8 mouse cellular contexts compared by ENCODE assay signal in genomic region chrX:20688615-20689014, GRCm38 (mm10). TPM values are rescaled to one million over a fixed set of nuclear protein-coding genes. Genes with fewer than 3 reads are reported as not detected.
A peak's percentile ranks its signal among the peaks of the same experiment; 100 is the strongest.
DNase-seq lines count a peak whose midpoint lies in the region; ATAC-seq and TF ChIP-seq lines count a peak whose summit lies in the region.

No protein-coding gene starts in this region.

- TF ChIP-seq CTCF in intestine, postnatal 0 days (IDR thresholded peaks at IDR 0.05; ENCODE audit: low read depth), result peak; percentile 48

- no peak for ATAC-seq in CD4-positive, CD25-positive, alpha-beta regulatory T cell, adult 4 months
- peak; percentile 42 for ATAC-seq in intestine, postnatal 0 days
- peak; percentile 80 for ATAC-seq in midbrain, embryonic 11.5 days (ENCODE audit: low FRiP score)

- no peaks in the 10 kb centered on the region for H3K36me3 ChIP-seq in intestine, postnatal 0 days (ENCODE audit: control insufficient read depth, insufficient read depth)
- H3K36me3 ChIP-seq in midbrain, embryonic 11.5 days (ENCODE audit: control insufficient read depth, insufficient read depth, low read length), result no peaks in the 10 kb centered on the region

- intact Hi-C loops in left cerebral cortex, postnatal 4 days (cut with DNase I), result no loop called here

- peak; percentile 73 for DNase-seq in CD4-positive, CD25-positive, alpha-beta regulatory T cell, adult 2 months (ENCODE audit: low read depth, low spot score)
- DNase-seq in embryo, embryonic 9.5 days (ENCODE audit: extremely low spot score), result peak; percentile 69
- DNase-seq in gastrocnemius, postnatal 4 days (ENCODE audit: low spot score in 2 of 2), result peak; percentile 21 to 66
- peak; percentile 77 for DNase-seq in left cerebral cortex, postnatal 4 days
- peak; percentile 93 for DNase-seq in midbrain, embryonic 11.5 days (ENCODE audit: low spot score, missing footprints)
- peak; percentile 25 for DNase-seq in spleen, adult 12 weeks (ENCODE audit: low spot score)

- WGBS in intestine, postnatal 0 days, result 16% methylated on average over 30 of the region's 35 CpGs
- 24% methylated on average over 21 of the region's 35 CpGs for WGBS in midbrain, embryonic 11.5 days

- H3K9ac ChIP-seq in intestine, postnatal 0 days (ENCODE audit: low read depth, low read length), result peak overlapping the region; percentile 86
- peak overlapping the region; percentile 81 for H3K9ac ChIP-seq in midbrain, embryonic 11.5 days (ENCODE audit: low read length)

- no peaks in the 10 kb centered on the region for H3K4me1 ChIP-seq in intestine, postnatal 0 days (replicated peaks; ENCODE audit: control insufficient read depth, insufficient read depth, low read length)
- peaks cover 6% of the 10 kb centered on the region for H3K4me1 ChIP-seq in midbrain, embryonic 11.5 days (ENCODE audit: control insufficient read depth, insufficient read depth, low read length)

- no peaks in the 10 kb centered on the region for H3K27me3 ChIP-seq in intestine, postnatal 0 days (replicated peaks; ENCODE audit: control insufficient read depth, insufficient read depth, low read length)
- no peaks in the 10 kb centered on the region for H3K27me3 ChIP-seq in midbrain, embryonic 11.5 days (ENCODE audit: control insufficient read depth, insufficient read depth, low read length)

- peak overlapping the region; percentile 68 for H3K4me3 ChIP-seq in intestine, postnatal 0 days (ENCODE audit: low read depth, low read length)
- H3K4me3 ChIP-seq in midbrain, embryonic 11.5 days (ENCODE audit: low read depth, low read length), result peak overlapping the region; percentile 58

- H3K4me2 ChIP-seq in intestine, postnatal 0 days (replicated peaks; ENCODE audit: low read depth), result peak overlapping the region; percentile 69
- H3K4me2 ChIP-seq in midbrain, embryonic 11.5 days, result peak overlapping the region; percentile 58

- H3K27ac ChIP-seq in intestine, postnatal 0 days (ENCODE audit: low read depth, low read length), result peak overlapping the region; percentile 91
- peak overlapping the region; percentile 90 for H3K27ac ChIP-seq in midbrain, embryonic 11.5 days (ENCODE audit: low read depth, low read length)

- H3K9me3 ChIP-seq in intestine, postnatal 0 days (ENCODE audit: control insufficient read depth), result no peaks in the 10 kb centered on the region
- no peaks in the 10 kb centered on the region for H3K9me3 ChIP-seq in midbrain, embryonic 11.5 days (ENCODE audit: control insufficient read depth, low read length)

RNA-seq across cellular contexts. Expression of gene Cdk16, which starts 0.9 kb away (rescaled TPM):
- polyA plus RNA-seq in CD4-positive, CD25-positive, alpha-beta regulatory T cell, adult 4 months (2017; shearing (Covaris generic)), result 10 to 100 TPM; 10.3 to 11.1 TPM
- 100 to 1,000 TPM; 144 to 145 TPM for total RNA-seq in gastrocnemius, postnatal 4 days (2021)
- 50.0 and 51.6 TPM in 2 replicates for polyA plus RNA-seq in intestine, postnatal 0 days (2015; fragmentation: Nextera tagmentation; extraction: Ambion mirVana)
- 100 to 1,000 TPM; 214 to 232 TPM for total RNA-seq in left cerebral cortex, postnatal 4 days (2021)
- polyA plus RNA-seq in midbrain, embryonic 11.5 days (2014; fragmentation: Nextera tagmentation; extraction: Ambion mirVana), result 86.5 and 98.7 TPM in 2 replicates

RNA-seq across cellular contexts. Expression of gene Usp11, which starts 15.1 kb away (rescaled TPM):
- 10 to 100 TPM; 17.7 to 21.0 TPM for polyA plus RNA-seq in CD4-positive, CD25-positive, alpha-beta regulatory T cell, adult 4 months (2017; shearing (Covaris generic))
- 10 to 100 TPM; 19.6 to 23.3 TPM for total RNA-seq in gastrocnemius, postnatal 4 days (2021)
- 3.8 and 4.1 TPM in 2 replicates for polyA plus RNA-seq in intestine, postnatal 0 days (2015; fragmentation: Nextera tagmentation; extraction: Ambion mirVana)
- total RNA-seq in left cerebral cortex, postnatal 4 days (2021), result 10 to 100 TPM; 68.3 to 68.8 TPM
- 78.4 and 80.5 TPM in 2 replicates for polyA plus RNA-seq in midbrain, embryonic 11.5 days (2014; fragmentation: Nextera tagmentation; extraction: Ambion mirVana)

RNA-seq across cellular contexts. Expression of gene Uba1, which starts 30.5 kb away (rescaled TPM):
- 100 to 1,000 TPM; 112 to 149 TPM for polyA plus RNA-seq in CD4-positive, CD25-positive, alpha-beta regulatory T cell, adult 4 months (2017; shearing (Covaris generic))
- total RNA-seq in gastrocnemius, postnatal 4 days (2021), result 100 to 1,000 TPM; 200 to 208 TPM
- 77.1 and 79.7 TPM in 2 replicates for polyA plus RNA-seq in intestine, postnatal 0 days (2015; fragmentation: Nextera tagmentation; extraction: Ambion mirVana)
- 100 to 1,000 TPM; 593 to 599 TPM for total RNA-seq in left cerebral cortex, postnatal 4 days (2021)
- polyA plus RNA-seq in midbrain, embryonic 11.5 days (2014; fragmentation: Nextera tagmentation; extraction: Ambion mirVana), result 278 and 279 TPM in 2 replicates

Comparison
In these comparisons a context has a peak if more than half of its experiments do, and no peak if none do; other contexts are left out.
1. DNase-seq: peak in every context shown above with its lines; median percentile 93 in midbrain, embryonic 11.5 days; 77 in left cerebral cortex, postnatal 4 days; 73 in CD4-positive, CD25-positive, alpha-beta regulatory T cell, adult 2 months; 69 in embryo, embryonic 9.5 days; 44 in gastrocnemius, postnatal 4 days; 25 in spleen, adult 12 weeks.